Mouse (Mus musculus) spleen, postnatal 36 days (tissue): ENCODE data around the gene Ablim1.

Experiments
- DNase-seq, 2 experiments: peaks; one replicate each; pipeline ENCODE4 v3.0.0; 2022; ENCODE audit warnings: low spot score in 2 of 2, mixed read lengths in 1 of 2

Gene Ablim1

DNA sequence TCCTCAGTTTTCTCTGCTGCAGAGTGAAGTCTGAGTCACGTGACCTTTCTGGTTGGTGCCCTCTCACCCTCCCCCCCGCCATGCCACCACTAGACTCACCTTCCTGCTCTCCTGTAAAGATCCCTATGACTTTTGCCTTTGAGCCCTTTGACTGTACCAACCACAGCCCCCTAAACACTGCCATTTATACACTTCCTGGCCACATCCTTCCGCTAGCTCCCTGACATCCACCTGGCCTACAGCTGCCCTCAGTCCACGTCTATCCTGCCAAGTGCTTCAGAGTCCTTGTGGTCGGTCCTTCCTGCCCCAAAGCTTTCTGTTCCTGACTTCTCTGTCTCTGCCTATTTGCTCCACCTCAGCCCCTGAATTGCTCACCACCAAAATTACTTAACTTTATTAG lies 29.1 kb upstream of the Ablim1 start:
- DNase-seq = peak in 1 of 2 experiments; percentile 33

- DNase-seq = no peak
These were observed 26.4 kb upstream of the Ablim1 start for GRCm38 (mm10) chr19:57340900-57341742.

DNA sequence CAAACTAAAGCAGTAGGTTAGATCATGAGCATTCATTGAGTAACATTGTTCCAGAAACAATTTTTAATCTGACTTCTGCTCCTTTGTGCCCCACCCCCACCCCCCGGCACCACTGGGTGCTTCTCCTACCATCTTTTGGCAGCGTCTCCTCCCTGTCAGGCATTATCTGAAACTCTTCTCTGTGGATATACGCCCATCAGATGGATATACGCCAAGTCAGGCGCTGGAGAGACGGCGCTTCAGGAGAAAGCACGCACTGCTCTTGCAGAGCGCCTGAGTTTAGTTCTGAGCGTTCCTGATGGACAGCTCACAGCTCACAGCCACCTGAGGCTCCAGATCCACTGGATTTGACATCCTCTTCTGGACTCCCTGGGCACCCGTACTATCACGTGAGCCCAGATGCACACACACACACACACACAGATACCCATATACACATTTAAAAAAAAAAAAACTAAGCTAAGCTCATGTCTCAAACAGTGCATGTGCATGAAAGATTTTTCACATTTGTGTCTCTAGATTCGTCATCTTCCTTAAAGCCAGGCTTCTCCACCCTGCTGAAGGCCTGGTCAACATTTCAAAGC lies 24.7 kb upstream of the Ablim1 start:
- DNase-seq = peak in 1 of 2 experiments; percentile 50

DNA sequence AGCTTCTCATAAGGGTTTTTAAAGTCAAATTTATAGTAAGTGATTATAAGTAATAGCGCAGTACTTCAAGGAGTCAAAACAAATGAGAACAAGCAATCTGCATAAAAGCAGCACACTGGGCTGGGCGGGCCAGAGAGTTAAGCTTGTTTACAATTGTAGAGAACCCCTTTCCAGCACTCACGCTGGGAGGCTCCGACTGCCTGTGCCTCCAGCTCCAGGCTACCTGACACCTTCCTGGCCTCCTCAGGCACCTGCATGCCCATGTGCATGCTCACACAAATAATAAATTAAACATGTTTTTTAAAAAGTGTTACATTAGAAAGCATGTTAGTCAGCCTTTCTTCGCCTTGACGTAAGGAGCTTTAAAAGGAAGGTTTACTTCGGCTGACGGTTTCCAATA lies 20.4 kb upstream of the Ablim1 start:
- no peak for DNase-seq

DNA sequence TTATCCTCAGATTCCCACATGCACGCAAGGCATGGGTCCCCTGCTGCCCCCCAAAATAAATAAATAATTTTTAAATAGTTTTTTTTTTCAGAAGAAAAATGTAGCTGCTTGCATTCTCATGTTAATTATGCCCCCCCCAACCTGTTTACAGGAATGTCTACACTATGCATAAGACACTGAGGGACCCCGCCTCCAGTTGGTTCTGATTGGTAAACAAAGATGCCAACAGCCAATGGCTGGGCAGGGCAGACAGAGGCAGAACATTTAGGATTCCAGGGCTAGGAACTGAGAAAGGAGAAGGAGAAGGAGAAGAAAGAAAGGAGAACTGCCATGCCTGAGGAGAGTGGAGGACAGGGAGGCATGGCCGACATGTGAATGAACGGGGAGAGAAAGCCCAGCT lies 18.6 kb upstream of the Ablim1 start:
- no peak for DNase-seq

DNA sequence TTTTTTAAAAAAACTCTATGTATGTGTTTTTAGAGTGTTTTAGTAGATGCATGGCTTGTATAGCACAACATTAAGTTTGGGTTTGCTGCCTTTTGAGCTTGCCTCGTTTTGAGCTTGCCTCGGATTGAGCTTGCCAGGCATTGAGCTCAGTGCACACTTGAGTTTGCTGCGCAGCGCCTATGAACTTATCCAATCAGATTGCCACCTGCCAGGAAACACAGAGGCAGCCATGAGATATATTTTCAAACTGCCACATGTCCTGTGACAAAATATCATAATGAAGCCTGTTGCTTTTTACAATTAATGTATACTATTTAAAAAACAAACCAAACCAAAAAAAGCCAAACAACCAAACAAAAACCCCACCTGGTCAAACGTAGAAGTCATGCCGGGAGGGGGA lies 16.5 kb upstream of the Ablim1 start:
- no peak for DNase-seq

- DNase-seq = no peak
These were observed 15.6 kb upstream of the Ablim1 start for GRCm38 (mm10) chr19:57330309-57330708.

- peak in 1 of 2 experiments; percentile 44 for DNase-seq
These were observed 14.1 kb upstream of the Ablim1 start for GRCm38 (mm10) chr19:57328792-57329191.

DNA sequence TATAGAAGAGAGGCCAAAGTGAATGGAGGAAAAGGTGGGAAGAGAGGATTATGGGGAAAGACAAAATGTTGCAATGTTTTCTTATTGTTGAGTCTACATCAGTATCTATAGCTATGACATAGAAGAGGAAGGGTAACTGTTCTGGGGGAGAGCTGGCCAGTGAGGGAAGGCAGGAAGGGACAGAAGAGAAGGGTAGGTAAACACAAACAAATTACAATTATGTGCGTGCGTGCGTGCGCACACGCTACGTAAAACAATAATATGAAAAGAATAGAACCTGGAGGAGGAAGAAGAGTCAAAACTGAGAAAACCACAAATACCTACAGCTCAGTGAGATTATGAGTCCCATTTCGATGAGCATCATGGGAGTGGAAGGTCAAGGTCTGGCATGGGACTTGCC lies 13.6 kb upstream of the Ablim1 start:
- DNase-seq = no peak

DNA sequence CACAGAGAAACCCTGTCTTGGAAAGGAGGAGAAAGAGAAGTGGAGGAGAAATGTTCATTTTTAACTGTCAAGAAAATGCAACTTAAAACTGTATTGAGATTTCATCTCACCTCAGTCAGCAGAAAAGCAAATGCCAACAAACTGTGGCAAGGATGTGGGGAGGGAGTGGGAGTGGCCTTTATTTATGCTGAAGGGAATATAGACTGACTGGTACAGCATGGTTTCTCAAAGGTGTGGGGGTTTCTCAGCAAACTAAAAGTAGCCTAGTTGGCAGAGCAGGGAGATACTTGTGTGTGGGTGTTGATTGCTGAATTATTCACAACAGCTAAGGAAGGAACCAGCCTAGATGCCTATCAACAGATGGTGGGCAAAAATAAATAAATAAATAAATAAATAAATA lies 13.0 kb upstream of the Ablim1 start:
- no peak for DNase-seq

- DNase-seq = peak; percentile 36 to 38
These were observed 11.1 kb upstream of the Ablim1 start for GRCm38 (mm10) chr19:57325748-57326300.

DNA sequence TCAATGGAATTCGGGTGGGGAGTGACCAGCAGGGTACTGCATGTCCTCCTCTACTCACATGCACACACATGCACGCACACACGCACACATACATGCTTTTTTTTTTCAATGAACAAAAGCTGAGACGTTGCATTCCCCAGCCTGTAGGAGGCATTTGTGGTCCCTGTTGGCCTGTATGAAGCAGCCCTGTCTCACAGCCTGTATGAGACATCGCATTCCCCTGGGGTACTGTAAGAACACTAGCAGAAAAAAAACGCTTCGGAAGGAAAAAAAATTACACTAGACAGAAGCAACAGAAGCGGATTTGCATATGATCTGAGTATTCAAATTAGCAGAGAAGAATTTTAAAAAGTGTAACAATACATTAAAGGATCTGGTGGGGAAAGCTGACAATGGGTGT lies 8.4 kb upstream of the Ablim1 start:
- no peak for DNase-seq

GRCm38 (mm10) chr19:57322491-57322890 lies 7.8 kb upstream of the Ablim1 start:
- no peak for DNase-seq

GRCm38 (mm10) chr19:57321839-57322238 lies 7.1 kb upstream of the Ablim1 start:
- no peak for DNase-seq

DNA sequence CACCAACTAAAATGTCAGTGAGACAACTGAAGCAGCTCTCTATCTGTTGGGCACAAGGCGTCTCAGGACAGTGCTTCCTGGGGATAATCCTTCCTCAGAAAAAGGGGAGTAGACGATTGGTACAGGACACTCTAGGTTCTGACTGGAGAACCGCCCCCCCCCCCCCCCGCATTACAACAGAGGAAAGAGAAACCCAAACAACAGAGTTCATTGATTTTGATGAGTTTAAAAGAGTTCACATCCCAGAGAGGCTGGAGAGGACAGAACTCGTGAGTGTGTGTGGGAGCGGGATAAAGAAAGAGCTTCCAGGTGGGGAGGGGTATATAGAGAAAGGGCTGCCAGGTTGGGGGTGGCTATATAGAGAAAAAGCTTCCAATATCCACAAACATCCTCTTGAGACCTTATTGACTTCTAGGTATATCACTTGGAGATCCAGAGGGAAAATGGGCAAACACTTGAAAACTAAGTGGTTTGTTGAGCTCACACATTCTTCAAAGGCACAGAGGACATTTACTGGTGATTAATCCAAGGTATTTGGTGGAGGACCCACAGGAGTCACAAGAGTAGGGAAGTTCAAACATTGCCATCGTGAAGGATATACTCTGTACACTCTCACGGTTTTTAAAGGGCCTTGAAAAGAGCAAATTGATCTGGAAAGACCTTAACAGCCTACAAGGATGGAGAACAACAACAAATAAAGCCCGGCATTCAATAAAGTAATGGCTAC lies 6.1 kb upstream of the Ablim1 start:
- DNase-seq = no peak

GRCm38 (mm10) chr19:57316597-57316996 lies 1.9 kb upstream of the Ablim1 start:
- DNase-seq = no peak

DNA sequence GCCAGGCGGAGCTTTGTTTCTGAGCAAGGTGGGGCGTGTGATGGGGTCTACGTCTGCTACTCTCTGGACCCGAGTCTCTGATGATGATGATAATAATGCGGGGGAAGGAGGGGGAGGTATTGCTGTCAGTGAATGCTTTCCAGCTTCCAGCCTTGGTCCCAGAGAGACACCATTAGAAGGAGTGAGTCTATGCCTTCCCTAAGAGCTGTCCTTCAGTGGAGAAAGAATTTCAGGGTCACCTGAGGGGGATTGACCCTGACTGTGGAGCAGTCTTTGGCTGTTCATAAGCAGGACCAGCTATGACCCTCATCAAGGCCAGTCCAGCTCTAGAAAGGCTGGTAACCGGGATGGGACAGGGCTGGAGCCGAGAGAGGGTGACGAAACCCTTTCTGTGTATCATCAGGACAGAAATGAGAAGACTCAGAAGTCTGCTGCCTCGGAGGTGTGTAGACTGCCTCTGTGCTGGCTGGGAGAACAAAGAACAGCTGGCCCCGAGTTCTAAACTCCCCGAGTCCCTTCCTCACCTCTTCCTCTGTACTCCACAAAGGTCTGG lies 370 bp upstream of the Ablim1 start:
- no peak for DNase-seq

GRCm38 (mm10) chr19:57313891-57314345 lies 801 bp downstream of the Ablim1 start:
- peak in 1 of 2 experiments; percentile 46 for DNase-seq

DNA sequence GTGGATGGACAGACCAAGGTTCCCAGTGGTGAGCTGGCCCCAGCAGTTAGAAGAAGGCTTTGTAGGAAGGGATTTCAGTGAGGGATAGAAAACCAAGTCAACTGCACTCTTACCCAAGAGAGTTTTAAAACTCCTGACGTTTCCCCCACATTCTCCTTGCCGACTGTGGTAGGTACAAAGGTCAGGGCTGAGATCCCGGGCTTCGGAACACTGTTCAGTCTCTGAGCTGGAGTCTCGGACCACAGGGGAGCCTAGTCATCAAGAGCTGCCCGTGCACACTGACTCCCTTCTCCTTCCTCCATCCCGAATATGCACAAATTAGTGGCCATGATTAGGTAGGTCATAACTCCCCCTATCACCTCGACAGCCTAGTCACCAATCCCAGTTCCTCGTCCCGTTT lies 1.5 kb downstream of the Ablim1 start:
- no peak for DNase-seq

DNA sequence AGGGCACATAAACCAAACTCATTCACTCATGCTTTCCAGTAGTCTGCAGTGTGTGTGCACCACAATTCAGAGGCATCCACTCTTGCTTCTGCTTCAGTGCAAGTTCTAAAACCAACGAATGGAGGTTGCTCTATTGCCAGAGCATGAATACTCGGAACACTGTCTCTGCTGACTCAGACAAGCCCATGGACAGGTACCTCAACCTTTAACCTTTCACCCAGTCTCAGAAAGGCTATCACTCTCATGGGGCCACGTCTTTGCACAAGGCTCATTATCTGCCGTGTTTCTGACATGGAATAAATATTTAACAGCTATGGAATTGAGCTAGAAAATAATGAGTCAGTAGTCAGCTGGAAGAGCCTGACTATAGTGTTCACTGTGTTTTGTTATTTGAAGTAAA lies 4.7 kb downstream of the Ablim1 start:
- DNase-seq = no peak

- DNase-seq = no peak
These were observed 8.1 kb downstream of the Ablim1 start for GRCm38 (mm10) chr19:57306601-57307000.

DNA sequence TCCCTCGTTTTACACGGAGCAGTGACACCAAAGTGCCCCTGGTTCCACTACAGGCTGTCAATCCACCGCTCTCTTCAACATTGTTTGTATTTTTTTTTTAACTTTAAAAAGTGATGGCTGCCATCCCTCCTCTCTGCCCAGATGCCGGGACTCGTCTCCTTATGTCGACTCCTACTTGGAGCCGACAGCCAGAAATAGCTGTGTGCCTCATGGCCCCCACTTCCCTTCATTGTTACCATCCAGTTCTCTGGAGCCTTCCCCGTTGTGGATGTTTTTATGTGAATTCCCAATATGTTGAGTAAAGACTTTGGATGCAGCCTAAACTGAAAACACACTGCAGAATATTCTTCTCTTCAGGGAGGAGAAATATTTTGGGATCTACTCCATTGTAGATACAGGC lies 8.7 kb downstream of the Ablim1 start:
- DNase-seq = no peak
